Mouse (Mus musculus): Measurements from ENCODE around the gene Plxna1.

Plxna1 gene

DNA sequence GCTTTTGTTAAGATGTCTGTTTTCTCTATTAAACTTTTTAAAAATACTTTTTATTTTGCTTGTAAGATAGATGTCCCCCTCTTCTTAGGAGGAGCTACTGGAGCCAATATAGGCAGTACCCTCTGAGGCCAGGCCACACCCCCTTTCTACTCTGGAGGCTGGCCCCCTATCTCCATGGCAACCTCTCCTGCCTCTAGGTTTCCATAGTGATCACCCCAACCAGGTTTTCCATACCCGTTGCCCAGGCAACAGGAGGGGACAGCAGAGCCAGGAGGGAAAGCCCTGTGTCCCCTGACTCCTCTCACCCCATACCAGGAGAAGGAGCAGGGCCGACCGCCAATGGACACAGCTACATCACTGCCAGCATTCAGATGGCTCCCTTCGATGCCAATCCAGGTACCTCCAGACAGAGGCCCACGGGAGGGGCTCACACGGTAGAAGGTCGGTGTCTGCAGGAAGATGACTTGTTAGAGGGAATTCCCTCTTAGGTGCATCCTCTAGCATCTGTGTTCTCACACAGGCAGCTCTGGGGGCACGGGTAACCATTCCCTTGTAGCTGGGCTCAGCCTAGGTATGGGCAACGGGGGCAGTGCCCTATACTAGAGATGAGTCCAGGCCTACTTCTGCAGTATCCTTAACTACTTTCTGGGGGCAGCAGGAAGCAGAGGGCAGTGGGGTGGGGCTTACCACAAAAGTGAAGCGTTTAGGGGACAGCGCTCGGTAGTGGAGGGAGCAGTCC lies 28.3 kb downstream of the Plxna1 start:
- peak; percentile 19 for DNase-seq (ENCODE audit: low spot score)

GRCm38 (mm10) chr6:89330957-89331356 lies 31.5 kb downstream of the Plxna1 start:
- DNase-seq (ENCODE audit: low spot score): no peak

- DNase-seq (ENCODE audit: low spot score): no peak
Measured at GRCm38 (mm10) chr6:89328634-89329033, 33.8 kb downstream of the Plxna1 start.

GRCm38 (mm10) chr6:89327746-89328491 lies 34.5 kb downstream of the Plxna1 start:
- DNase-seq (ENCODE audit: low spot score): no peak

DNA sequence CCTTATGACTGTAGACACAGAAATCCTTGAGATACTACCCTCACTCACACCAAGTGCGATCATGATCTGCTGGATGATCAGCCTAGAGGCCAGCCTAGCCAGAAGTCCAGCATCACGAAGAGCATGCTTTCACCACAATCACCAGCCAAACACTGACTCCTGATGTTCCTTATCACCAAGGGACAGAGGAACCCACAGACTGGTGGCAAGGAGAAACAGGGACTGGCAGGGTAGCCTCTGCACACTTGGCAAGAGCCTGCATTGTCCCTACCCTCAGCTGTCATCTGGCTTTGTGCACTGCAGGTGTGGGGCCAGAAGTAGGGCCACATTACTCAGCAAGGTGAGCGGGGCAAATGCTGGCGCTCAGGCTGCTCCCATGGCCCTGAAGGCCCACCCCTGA lies 37.6 kb downstream of the Plxna1 start:
- DNase-seq (ENCODE audit: low spot score): no peak

GRCm38 (mm10) chr6:89315263-89315662 lies 47.2 kb downstream of the Plxna1 start:
- DNase-seq (ENCODE audit: low spot score): no peak

DNA sequence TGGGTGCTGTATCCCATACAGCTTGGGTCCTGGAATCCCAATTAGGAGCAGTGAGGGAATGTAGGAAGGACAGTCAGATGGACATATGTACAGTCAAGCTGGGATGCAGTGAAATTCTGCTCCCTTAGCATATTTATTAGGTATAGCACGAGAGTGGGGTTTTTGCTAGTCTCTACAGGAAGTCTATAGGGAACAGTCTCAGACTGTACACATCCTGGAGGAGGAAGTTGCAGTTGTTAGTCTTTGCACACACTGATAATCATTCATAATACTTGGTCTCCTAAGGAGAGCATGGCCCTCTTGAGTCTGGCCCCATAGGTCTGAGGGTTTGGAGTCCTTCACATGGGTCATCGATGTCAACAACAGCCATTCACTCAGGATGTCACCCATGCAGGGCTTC lies 50.9 kb downstream of the Plxna1 start:
- no peak for DNase-seq (ENCODE audit: low spot score)

GRCm38 (mm10) chr6:89310236-89310635 lies 52.2 kb downstream of the Plxna1 start:
- DNase-seq (ENCODE audit: low spot score): no peak

DNA sequence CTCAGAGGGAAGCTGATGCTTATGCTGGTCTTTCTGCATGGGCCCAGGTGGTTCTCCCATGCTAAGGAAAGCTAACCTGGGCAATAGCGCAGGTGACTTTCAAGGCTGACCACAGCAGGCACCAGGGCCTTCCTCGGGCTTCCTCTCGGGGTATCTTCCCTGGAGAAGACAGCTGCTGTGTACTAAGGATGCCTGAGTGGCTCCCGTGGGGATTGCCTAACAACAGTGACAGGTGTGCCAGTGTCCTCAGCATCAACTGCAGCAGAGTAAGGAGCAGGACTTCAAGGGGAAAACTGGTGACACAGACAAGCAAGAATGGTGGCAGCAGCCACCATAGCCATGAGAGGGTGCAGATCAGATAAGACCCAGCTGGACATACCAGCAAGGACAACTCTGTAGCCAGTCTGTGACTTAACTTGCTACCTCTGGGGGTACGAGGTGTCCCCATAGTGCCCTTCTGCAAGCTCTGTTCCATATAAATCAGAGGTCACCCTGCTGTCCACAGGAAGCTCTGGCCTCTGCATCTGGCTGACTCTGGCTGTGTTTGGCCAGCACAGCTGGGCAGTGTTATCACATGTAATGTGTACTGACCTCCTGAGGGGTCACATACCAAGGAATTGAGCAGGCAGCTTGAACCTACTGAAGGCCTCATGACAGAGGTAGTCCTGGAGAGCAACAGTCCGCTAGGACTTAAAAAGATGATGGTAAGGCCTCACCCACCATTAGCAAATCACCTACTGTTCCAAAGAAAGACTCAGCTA lies 54.0 kb downstream of the Plxna1 start:
- no peak for DNase-seq (ENCODE audit: low spot score)

DNA sequence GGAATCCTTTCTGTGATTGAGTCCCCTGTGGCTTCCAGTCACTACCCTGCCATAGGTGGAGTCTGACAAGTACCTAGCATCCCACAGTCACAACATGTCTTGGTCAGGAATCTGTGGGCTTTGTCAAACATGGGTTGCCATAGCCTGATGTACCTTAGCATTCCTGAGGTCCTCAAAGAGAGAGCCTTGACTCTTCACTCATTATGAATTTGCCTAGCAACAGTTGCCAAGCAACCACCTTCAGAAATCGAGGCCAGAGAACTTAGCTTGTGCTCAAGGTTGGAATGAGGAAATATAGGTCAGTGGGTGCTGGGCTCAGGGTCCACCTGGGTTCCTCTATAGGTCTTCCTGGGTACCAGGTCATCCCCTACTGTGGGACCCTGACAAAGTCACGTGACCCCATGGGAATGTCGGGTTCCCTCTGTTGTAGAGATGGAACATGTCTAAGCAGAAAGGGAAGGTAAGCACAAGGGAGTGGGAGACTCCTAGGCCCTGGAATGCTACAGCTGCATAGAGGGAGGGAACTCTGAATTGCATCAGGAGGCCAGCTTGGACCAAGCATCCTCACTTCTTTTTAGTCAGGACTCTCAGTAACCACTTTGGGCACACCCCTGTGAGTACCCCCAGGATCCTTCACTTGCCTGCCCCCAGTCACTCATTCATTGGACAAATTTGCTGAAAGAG lies 57.9 kb downstream of the Plxna1 start:
- peak; percentile 14 for DNase-seq (ENCODE audit: low spot score)

GRCm38 (mm10) chr6:89299818-89300217 lies 62.6 kb downstream of the Plxna1 start:
- DNase-seq (ENCODE audit: low spot score): no peak

- DNase-seq (ENCODE audit: low spot score): no peak
Measured at GRCm38 (mm10) chr6:89296909-89297695, 65.3 kb downstream of the Plxna1 start.

GRCm38 (mm10) chr6:89296001-89296709 lies 66.3 kb downstream of the Plxna1 start:
- no peak for DNase-seq (ENCODE audit: low spot score)

- no peak for DNase-seq (ENCODE audit: low spot score)
Measured at GRCm38 (mm10) chr6:89294621-89295020, 67.8 kb downstream of the Plxna1 start.

DNA sequence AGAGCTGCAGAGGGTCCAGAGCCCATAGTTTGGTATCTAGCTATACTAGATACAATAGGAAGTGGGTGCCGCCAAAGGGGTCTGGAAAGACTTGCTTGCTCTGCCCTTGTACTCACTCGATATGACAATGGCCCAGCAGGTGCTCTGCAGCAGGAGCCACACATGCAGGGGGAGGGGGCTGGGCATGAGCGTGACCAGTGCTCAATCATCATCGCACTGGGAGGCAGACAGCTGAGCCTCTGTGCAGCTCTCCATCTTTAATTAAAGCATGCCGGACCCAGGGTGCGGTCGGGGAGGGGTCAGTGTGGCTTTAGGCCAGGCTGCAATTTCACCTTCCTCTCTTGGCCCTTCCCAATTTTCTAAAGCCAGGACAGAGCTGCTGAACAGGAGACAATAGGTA lies 70.9 kb downstream of the Plxna1 start:
- no peak for DNase-seq (ENCODE audit: low spot score)

- no peak for DNase-seq (ENCODE audit: low spot score)
Measured at GRCm38 (mm10) chr6:89288156-89288555, 74.3 kb downstream of the Plxna1 start.

- DNase-seq (ENCODE audit: low spot score): peak; percentile 57
Measured at GRCm38 (mm10) chr6:89286700-89287428, 75.6 kb downstream of the Plxna1 start.

GRCm38 (mm10) chr6:89286286-89286655 lies 76.1 kb downstream of the Plxna1 start:
- no peak for DNase-seq (ENCODE audit: low spot score)

- no peak for DNase-seq (ENCODE audit: low spot score)
Measured at GRCm38 (mm10) chr6:89285561-89286285, 76.7 kb downstream of the Plxna1 start.
